Comparison of ENCODE assay signal across 7 mouse cellular contexts in genomic region chr7:90409934-90410333, GRCm38 (mm10). TPM values are rescaled to one million over a fixed set of nuclear protein-coding genes. Genes with fewer than 3 reads are reported as not detected.
A peak's percentile ranks its signal among the peaks of the same experiment; 100 is the strongest.
DNase-seq lines count a peak whose midpoint lies in the region; ATAC-seq and TF ChIP-seq lines count a peak whose summit lies in the region.

No protein-coding gene starts in this region.

- H3K9me3 ChIP-seq in midbrain, embryonic 11.5 days (ENCODE audit: control insufficient read depth, low read length): no peaks in the 10 kb centered on the region
- no peaks in the 10 kb centered on the region for H3K9me3 ChIP-seq in midbrain, embryonic 13.5 days
- no peaks in the 10 kb centered on the region for H3K9me3 ChIP-seq in liver, embryonic 14.5 days (ENCODE audit: control insufficient read depth, low read length)

- H3K4me3 ChIP-seq in midbrain, embryonic 11.5 days (ENCODE audit: low read depth, low read length): no peak overlapping the region
- no peak overlapping the region for H3K4me3 ChIP-seq in midbrain, embryonic 13.5 days (replicated peaks)
- no peak overlapping the region for H3K4me3 ChIP-seq in liver, embryonic 14.5 days (ENCODE audit: insufficient read depth in 1 of 2, low read depth in 2 of 2, low read length in 2 of 2)

- H3K36me3 ChIP-seq in midbrain, embryonic 11.5 days (ENCODE audit: control insufficient read depth, insufficient read depth, low read length): no peaks in the 10 kb centered on the region
- no peaks in the 10 kb centered on the region for H3K36me3 ChIP-seq in midbrain, embryonic 13.5 days
- no peaks in the 10 kb centered on the region for H3K36me3 ChIP-seq in liver, embryonic 14.5 days (replicated peaks; ENCODE audit: control insufficient read depth, insufficient read depth, low read depth)

- peak; percentile 93 for DNase-seq in midbrain, embryonic 11.5 days (ENCODE audit: low spot score, missing footprints)
- peak; percentile 75 for DNase-seq in ZHBTc4 (ENCODE audit: low read depth, low spot score)
- peak; percentile 71 to 82 for DNase-seq in cerebellum, postnatal 25 days
- peak; percentile 71 for DNase-seq in hindlimb bud, embryonic 11.5 days (ENCODE audit: extremely low spot score, low read depth, low spot score)
- DNase-seq in liver, embryonic 14.5 days (ENCODE audit: low read depth in 3 of 3, low spot score in 3 of 3): peak in 1 of 3 experiments; percentile 26
- peak; percentile 72 for DNase-seq in retina, postnatal 1 day

- 56% methylated on average over 3 of the region's 3 CpGs for WGBS in midbrain, embryonic 11.5 days
- 48% methylated on average over 3 of the region's 3 CpGs for WGBS in midbrain, embryonic 13.5 days
- 40% methylated on average over 3 of the region's 3 CpGs for WGBS in liver, embryonic 14.5 days (ENCODE audit: insufficient replicate concordance)

- no peaks in the 10 kb centered on the region for H3K4me1 ChIP-seq in midbrain, embryonic 11.5 days (ENCODE audit: control insufficient read depth, insufficient read depth, low read length)
- no peaks in the 10 kb centered on the region for H3K4me1 ChIP-seq in midbrain, embryonic 13.5 days (replicated peaks)
- H3K4me1 ChIP-seq in liver, embryonic 14.5 days (replicated peaks; ENCODE audit: control insufficient read depth in 2 of 2, insufficient read depth in 2 of 2, low read length in 1 of 2): no peaks in the 10 kb centered on the region

- TF ChIP-seq CTCF in liver, embryonic 14.5 days (IDR thresholded peaks at IDR 0.05; ENCODE audit: low read depth): peak; percentile 75

- H3K9ac ChIP-seq in midbrain, embryonic 11.5 days (ENCODE audit: low read length): no peak overlapping the region
- no peak overlapping the region for H3K9ac ChIP-seq in midbrain, embryonic 13.5 days (replicated peaks)
- no peak overlapping the region for H3K9ac ChIP-seq in liver, embryonic 14.5 days (replicated peaks)

- H3K4me2 ChIP-seq in midbrain, embryonic 11.5 days: no peak overlapping the region
- H3K4me2 ChIP-seq in midbrain, embryonic 13.5 days (replicated peaks): no peak overlapping the region
- no peak overlapping the region for H3K4me2 ChIP-seq in liver, embryonic 14.5 days (ENCODE audit: low read depth)

- TF ChIP-seq EP300 in liver, embryonic 14.5 days (IDR thresholded peaks at IDR 0.05; ENCODE audit: low read depth): no peak

- ATAC-seq in midbrain, embryonic 11.5 days (ENCODE audit: low FRiP score): no peak
- ATAC-seq in midbrain, embryonic 13.5 days: no peak
- no peak for ATAC-seq in liver, embryonic 14.5 days (ENCODE audit: insufficient read depth)

- H3K27me3 ChIP-seq in midbrain, embryonic 11.5 days (ENCODE audit: control insufficient read depth, insufficient read depth, low read length): no peaks in the 10 kb centered on the region
- H3K27me3 ChIP-seq in midbrain, embryonic 13.5 days: no peaks in the 10 kb centered on the region
- H3K27me3 ChIP-seq in liver, embryonic 14.5 days (ENCODE audit: control insufficient read depth, insufficient read depth, low read length): no peaks in the 10 kb centered on the region

- H3K27ac ChIP-seq in midbrain, embryonic 11.5 days (ENCODE audit: low read depth, low read length): no peak overlapping the region
- H3K27ac ChIP-seq in midbrain, embryonic 13.5 days: no peak overlapping the region
- H3K27ac ChIP-seq in liver, embryonic 14.5 days: no peak overlapping the region

RNA-seq across cellular contexts. Expression of gene Ccdc89, which starts 16.4 kb away (rescaled TPM):
- 3.6 and 3.9 TPM in 2 replicates for polyA plus RNA-seq in midbrain, embryonic 11.5 days (2014; fragmentation: Nextera tagmentation; extraction: Ambion mirVana)
- 2.8 and 2.9 TPM in 2 replicates for polyA plus RNA-seq in midbrain, embryonic 13.5 days (2015; fragmentation: Nextera tagmentation; extraction: Ambion mirVana)
- 0.04 and 0.13 TPM in 2 replicates for polyA plus RNA-seq in liver, embryonic 14.5 days (2012; rRNA removed)
- not detected in 2 replicates for polyA plus RNA-seq in liver, embryonic 14.5 days (2014; fragmentation: Nextera tagmentation; extraction: Ambion mirVana)

RNA-seq across cellular contexts. Expression of gene Crebzf, which starts 32.6 kb away (rescaled TPM):
- polyA plus RNA-seq in midbrain, embryonic 11.5 days (2014; fragmentation: Nextera tagmentation; extraction: Ambion mirVana): 49.9 and 52.3 TPM in 2 replicates
- polyA plus RNA-seq in midbrain, embryonic 13.5 days (2015; fragmentation: Nextera tagmentation; extraction: Ambion mirVana): 34.1 and 39.5 TPM in 2 replicates
- polyA plus RNA-seq in liver, embryonic 14.5 days (2012; rRNA removed): 25.2 and 37.8 TPM in 2 replicates
- polyA plus RNA-seq in liver, embryonic 14.5 days (2014; fragmentation: Nextera tagmentation; extraction: Ambion mirVana): 15.1 and 16.2 TPM in 2 replicates

RNA-seq across cellular contexts. Expression of gene Tmem126a, which starts 47.1 kb away (rescaled TPM):
- 116 and 123 TPM in 2 replicates for polyA plus RNA-seq in midbrain, embryonic 11.5 days (2014; fragmentation: Nextera tagmentation; extraction: Ambion mirVana)
- 134 and 140 TPM in 2 replicates for polyA plus RNA-seq in midbrain, embryonic 13.5 days (2015; fragmentation: Nextera tagmentation; extraction: Ambion mirVana)
- polyA plus RNA-seq in liver, embryonic 14.5 days (2012; rRNA removed): 13.3 and 17.0 TPM in 2 replicates
- polyA plus RNA-seq in liver, embryonic 14.5 days (2014; fragmentation: Nextera tagmentation; extraction: Ambion mirVana): 45.9 and 47.7 TPM in 2 replicates
